Mouse (Mus musculus) gonadal fat pad, adult 2 months (tissue): ENCODE results near the gene Rad18. TPM values are rescaled to one million over a fixed set of nuclear protein-coding genes. Genes with fewer than 3 reads are reported as not detected.

Experiments
- DNase-seq: peaks from one replicate; pipeline ENCODE4 v3.0.0-alpha.2; 2012; ENCODE audit warnings: low read depth
- polyA plus RNA-seq: library from polyadenylated mRNA; depleted of rRNA; stranded (reverse); fragments of >200 nt; gene quantifications from 2 replicates; pipeline ENCODE4 v1.2.3, GENCODE M21; 2012; rRNA removed

Rad18 gene
- polyA plus RNA-seq, 1 experiment: 3.5 TPM

- no peak for DNase-seq
Measured at GRCm38 (mm10) chr6:112684065-112684464, 12.4 kb downstream of the Rad18 start.

- DNase-seq: no peak
Measured at GRCm38 (mm10) chr6:112632071-112632470, 64.4 kb downstream of the Rad18 start.

- no peak for DNase-seq
Measured at GRCm38 (mm10) chr6:112630291-112630690, 66.2 kb downstream of the Rad18 start.

- no peak for DNase-seq
Measured at GRCm38 (mm10) chr6:112628301-112628700, 68.2 kb downstream of the Rad18 start.

DNA sequence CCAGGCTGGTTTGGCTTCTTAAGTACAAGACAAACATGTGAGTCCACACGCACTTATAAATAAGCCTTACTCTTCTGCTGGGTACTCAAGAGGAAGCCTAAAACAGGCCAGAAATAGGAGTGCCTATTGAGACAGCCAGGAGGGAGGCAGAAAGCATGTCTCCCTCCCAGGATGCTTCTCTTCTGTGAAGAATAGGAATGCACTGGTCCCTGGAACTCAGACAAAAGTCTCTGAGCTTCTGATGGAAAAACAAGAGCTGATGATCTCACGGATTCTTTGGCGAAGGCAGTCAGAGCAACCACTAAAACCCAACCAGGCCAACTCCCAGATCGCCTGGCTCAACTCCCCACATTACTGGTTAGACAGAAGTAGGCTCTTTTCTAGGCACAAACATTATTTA lies 74.2 kb downstream of the Rad18 start:
- no peak for DNase-seq

GRCm38 (mm10) chr6:112620027-112620426 lies 76.5 kb downstream of the Rad18 start:
- DNase-seq: no peak

DNA sequence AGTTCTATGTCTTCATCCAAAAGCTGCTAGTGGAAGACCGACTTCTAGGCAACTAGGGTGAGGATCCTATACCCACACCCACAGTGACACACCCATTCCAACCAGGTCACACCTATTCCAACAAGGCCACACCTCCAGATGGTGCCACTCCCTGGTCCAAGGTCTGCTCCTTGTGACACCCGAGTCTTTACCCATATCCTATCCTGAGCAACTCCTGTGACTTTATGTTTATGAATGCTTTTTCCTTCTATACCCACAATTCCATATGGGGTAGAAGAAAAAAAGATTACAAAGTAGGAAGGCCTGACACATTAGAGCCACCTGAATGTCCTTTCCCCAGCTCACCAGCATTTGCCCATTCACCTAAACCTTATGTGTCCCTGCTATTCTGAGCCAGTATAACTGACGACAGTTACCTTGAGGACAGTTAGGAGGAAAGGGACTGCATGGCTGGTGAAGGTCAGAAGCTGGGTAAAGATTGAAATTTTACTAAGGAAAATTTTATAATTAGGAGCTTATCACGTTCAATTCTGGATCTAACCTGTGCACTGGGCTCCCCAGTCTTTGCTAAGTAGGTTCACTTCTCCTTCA lies 78.7 kb downstream of the Rad18 start:
- DNase-seq: no peak

- no peak for DNase-seq
Measured at GRCm38 (mm10) chr6:112609027-112609426, 87.5 kb downstream of the Rad18 start.

- DNase-seq: no peak
Measured at GRCm38 (mm10) chr6:112603866-112604265, 92.6 kb downstream of the Rad18 start.

DNA sequence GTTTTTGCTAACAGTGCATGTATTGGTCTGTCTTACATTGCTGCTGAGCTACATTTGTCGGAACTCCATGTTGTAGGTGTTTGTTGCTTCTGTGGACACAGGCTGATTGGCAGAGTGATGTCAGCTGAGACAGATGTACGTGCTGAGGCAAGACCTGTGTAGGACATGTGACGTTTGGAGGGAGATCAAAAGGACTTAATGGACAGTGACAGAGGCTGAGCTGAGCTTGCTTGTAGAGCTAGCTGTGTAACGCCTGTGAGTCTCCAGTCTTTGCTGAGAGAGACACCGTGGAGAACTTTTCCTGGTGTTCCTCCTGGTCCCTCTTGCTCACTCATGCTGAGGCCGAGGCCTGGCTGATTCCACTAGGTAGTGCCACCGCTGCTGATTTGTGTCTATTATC lies 101.5 kb downstream of the Rad18 start:
- DNase-seq: no peak

GRCm38 (mm10) chr6:112587912-112588311 lies 108.6 kb downstream of the Rad18 start:
- DNase-seq: no peak

DNA sequence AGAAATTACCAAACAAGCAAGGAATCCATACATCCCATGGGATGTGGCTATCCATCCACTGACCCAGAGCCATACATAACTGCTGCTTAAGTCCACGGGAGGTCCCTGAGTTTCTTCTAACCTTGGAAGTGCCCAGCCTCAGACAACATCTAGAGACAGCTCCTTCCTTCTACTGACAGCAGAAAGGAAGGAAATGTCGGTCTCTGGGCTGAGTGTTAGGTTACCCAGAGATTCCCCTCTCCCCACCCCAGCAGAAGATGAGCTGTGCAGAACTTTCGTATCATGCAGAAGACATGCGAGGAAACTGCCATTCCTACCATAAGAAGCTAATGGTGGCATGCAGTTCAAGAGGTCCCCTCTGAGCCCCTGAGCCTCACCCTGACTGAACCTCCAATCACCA lies 109.5 kb downstream of the Rad18 start:
- DNase-seq: no peak

- peak; percentile 65 for DNase-seq
Measured at GRCm38 (mm10) chr6:112584961-112585360, 111.5 kb downstream of the Rad18 start.

- no peak for DNase-seq
Measured at GRCm38 (mm10) chr6:112582022-112582421, 114.5 kb downstream of the Rad18 start.

- no peak for DNase-seq
Measured at GRCm38 (mm10) chr6:112577198-112577597, 119.3 kb downstream of the Rad18 start.

DNA sequence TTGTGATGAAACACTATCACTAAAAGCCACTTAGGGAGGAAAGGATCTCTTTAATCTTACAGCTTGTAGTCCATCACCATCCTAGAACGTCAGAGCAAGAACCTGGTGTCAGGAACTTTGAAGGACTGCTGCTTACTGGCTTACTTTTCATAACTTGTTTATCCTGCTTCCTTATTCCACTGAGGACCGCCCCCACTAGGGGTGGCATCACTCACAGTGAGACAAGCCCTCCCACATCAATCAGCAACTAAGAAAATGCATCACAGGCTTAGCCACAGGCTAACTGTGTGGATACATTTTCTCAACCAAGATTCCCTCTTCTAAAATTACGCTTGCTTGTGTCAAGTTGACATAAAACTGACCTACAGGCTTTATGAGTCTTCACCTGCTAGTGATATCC lies 121.9 kb downstream of the Rad18 start:
- DNase-seq: no peak

GRCm38 (mm10) chr6:112570413-112570812 lies 126.1 kb downstream of the Rad18 start:
- no peak for DNase-seq

Other genes starting within 250 kb of the Rad18 start
- 5.3 and 5.9 TPM in 2 replicates for gene Cav3, start 237.2 kb downstream of the Rad18 start, polyA plus RNA-seq
- gene Oxtr, start 206.7 kb downstream of the Rad18 start, polyA plus RNA-seq: 31.3 and 45.0 TPM in 2 replicates